Mouse (Mus musculus): Measurements from ENCODE around the gene Tmem30c. TPM values are rescaled to one million over a fixed set of nuclear protein-coding genes. Genes with fewer than 3 reads are reported as not detected.

Tmem30c gene
- polyA plus RNA-seq, 1 experiment from 2014 or later: 0.18 TPM

- H3K27ac ChIP-seq (replicated peaks; ENCODE audit: low read depth, low read length): no peak overlapping the region
- H3K9me3 ChIP-seq (ENCODE audit: control insufficient read depth, low read length): no peaks in the 10 kb centered on the region
- WGBS: 92% methylated on average over 31 of the region's 31 CpGs
- H3K4me1 ChIP-seq (ENCODE audit: control insufficient read depth, insufficient read depth, low read length): no peaks in the 10 kb centered on the region
- no peak overlapping the region for H3K4me3 ChIP-seq (replicated peaks; ENCODE audit: low read depth, low read length)
- H3K27me3 ChIP-seq (ENCODE audit: control insufficient read depth, insufficient read depth, low read length): no peaks in the 10 kb centered on the region
- no peak overlapping the region for H3K4me2 ChIP-seq (ENCODE audit: low read length)
- ATAC-seq (ENCODE audit: low FRiP score, low TSS enrichment): no peak
- H3K36me3 ChIP-seq (ENCODE audit: control insufficient read depth, insufficient read depth, low read length): no peaks in the 10 kb centered on the region
- DNase-seq: no peak
- no peak overlapping the region for H3K9ac ChIP-seq (replicated peaks; ENCODE audit: low read length)
These were observed 12.1 kb downstream of the Tmem30c start for GRCm38 (mm10) chr16:57280221-57281217.

GRCm38 (mm10) chr16:57278976-57279626 is 13.6 kb downstream of the Tmem30c start:
- H3K4me1 ChIP-seq (ENCODE audit: control insufficient read depth, insufficient read depth, low read length): no peaks in the 10 kb centered on the region
- H3K9me3 ChIP-seq (ENCODE audit: control insufficient read depth, low read length): no peaks in the 10 kb centered on the region
- no peak overlapping the region for H3K4me3 ChIP-seq (replicated peaks; ENCODE audit: low read depth, low read length)
- DNase-seq (no peak), ATAC-seq (ENCODE audit: low FRiP score, low TSS enrichment) (no peak)
- H3K27ac ChIP-seq (replicated peaks; ENCODE audit: low read depth, low read length): no peak overlapping the region
- 93% methylated on average over 10 of the region's 12 CpGs for WGBS
- H3K27me3 ChIP-seq (ENCODE audit: control insufficient read depth, insufficient read depth, low read length): no peaks in the 10 kb centered on the region
- no peak overlapping the region for H3K4me2 ChIP-seq (ENCODE audit: low read length)
- no peak overlapping the region for H3K9ac ChIP-seq (replicated peaks; ENCODE audit: low read length)
- H3K36me3 ChIP-seq (ENCODE audit: control insufficient read depth, insufficient read depth, low read length): no peaks in the 10 kb centered on the region

GRCm38 (mm10) chr16:57269751-57270150 is 22.9 kb downstream of the Tmem30c start:
- Histone ChIP-seq H3K4me1 (ENCODE audit: control insufficient read depth, insufficient read depth, low read length) (no peaks in the 10 kb centered on the region), H3K9me3 (ENCODE audit: control insufficient read depth, low read length) (no peaks in the 10 kb centered on the region), H3K9ac (replicated peaks; ENCODE audit: low read length) (no peak overlapping the region), H3K27ac (replicated peaks; ENCODE audit: low read depth, low read length) (no peak overlapping the region), H3K4me2 (ENCODE audit: low read length) (no peak overlapping the region), H3K27me3 (ENCODE audit: control insufficient read depth, insufficient read depth, low read length) (no peaks in the 10 kb centered on the region), H3K4me3 (replicated peaks; ENCODE audit: low read depth, low read length) (no peak overlapping the region), H3K36me3 (ENCODE audit: control insufficient read depth, insufficient read depth, low read length) (no peaks in the 10 kb centered on the region)
- DNase-seq (no peak), ATAC-seq (ENCODE audit: low FRiP score, low TSS enrichment) (no peak)
- WGBS: 95% methylated on average over 13 of the region's 13 CpGs

- 91% methylated on average over 14 of the region's 14 CpGs for WGBS
- ATAC-seq (ENCODE audit: low FRiP score, low TSS enrichment): no peak
These were observed 24.4 kb downstream of the Tmem30c start for GRCm38 (mm10) chr16:57268058-57268841.

GRCm38 (mm10) chr16:57267068-57267467 is 25.6 kb downstream of the Tmem30c start:
- ATAC-seq (ENCODE audit: low FRiP score, low TSS enrichment): no peak
- Histone ChIP-seq H3K9ac (replicated peaks; ENCODE audit: low read length) (no peak overlapping the region), H3K27ac (replicated peaks; ENCODE audit: low read depth, low read length) (no peak overlapping the region), H3K27me3 (ENCODE audit: control insufficient read depth, insufficient read depth, low read length) (no peaks in the 10 kb centered on the region), H3K4me3 (replicated peaks; ENCODE audit: low read depth, low read length) (no peak overlapping the region), H3K4me1 (ENCODE audit: control insufficient read depth, insufficient read depth, low read length) (no peaks in the 10 kb centered on the region), H3K9me3 (ENCODE audit: control insufficient read depth, low read length) (no peaks in the 10 kb centered on the region), H3K36me3 (ENCODE audit: control insufficient read depth, insufficient read depth, low read length) (no peaks in the 10 kb centered on the region), H3K4me2 (ENCODE audit: low read length) (no peak overlapping the region)
- WGBS: 35% methylated on average over 1 of the region's 1 CpGs
- peak; percentile 8 for DNase-seq

More at GRCm38 (mm10) chr16:57268058-57268841, 24.4 kb downstream of the Tmem30c start:
- Histone ChIP-seq H3K4me1 (ENCODE audit: control insufficient read depth, insufficient read depth, low read length) (no peaks in the 10 kb centered on the region), H3K27me3 (ENCODE audit: control insufficient read depth, insufficient read depth, low read length) (no peaks in the 10 kb centered on the region), H3K27ac (replicated peaks; ENCODE audit: low read depth, low read length) (no peak overlapping the region), H3K36me3 (ENCODE audit: control insufficient read depth, insufficient read depth, low read length) (no peaks in the 10 kb centered on the region), H3K4me3 (replicated peaks; ENCODE audit: low read depth, low read length) (no peak overlapping the region), H3K9ac (replicated peaks; ENCODE audit: low read length) (no peak overlapping the region), H3K4me2 (ENCODE audit: low read length) (no peak overlapping the region), H3K9me3 (ENCODE audit: control insufficient read depth, low read length) (no peaks in the 10 kb centered on the region)
- no peak for DNase-seq

- no peaks in the 10 kb centered on the region for H3K36me3 ChIP-seq (ENCODE audit: control insufficient read depth, insufficient read depth, low read length)
- no peak overlapping the region for H3K27ac ChIP-seq (replicated peaks; ENCODE audit: low read depth, low read length)
- no peak overlapping the region for H3K9ac ChIP-seq (replicated peaks; ENCODE audit: low read length)
- DNase-seq: no peak
- no peaks in the 10 kb centered on the region for H3K9me3 ChIP-seq (ENCODE audit: control insufficient read depth, low read length)
- H3K4me1 ChIP-seq (ENCODE audit: control insufficient read depth, insufficient read depth, low read length): no peaks in the 10 kb centered on the region
- H3K4me2 ChIP-seq (ENCODE audit: low read length): no peak overlapping the region
- no peak overlapping the region for H3K4me3 ChIP-seq (replicated peaks; ENCODE audit: low read depth, low read length)
- no peaks in the 10 kb centered on the region for H3K27me3 ChIP-seq (ENCODE audit: control insufficient read depth, insufficient read depth, low read length)
- 78% methylated on average over 10 of the region's 10 CpGs for whole genome bisulfite sequencing
- ATAC-seq (ENCODE audit: low FRiP score, low TSS enrichment): no peak
These were observed 32.5 kb downstream of the Tmem30c start for GRCm38 (mm10) chr16:57260152-57260551.

- Histone ChIP-seq H3K9ac (replicated peaks; ENCODE audit: low read length) (no peak overlapping the region), H3K4me3 (replicated peaks; ENCODE audit: low read depth, low read length) (no peak overlapping the region), H3K27me3 (ENCODE audit: control insufficient read depth, insufficient read depth, low read length) (no peaks in the 10 kb centered on the region), H3K4me2 (ENCODE audit: low read length) (no peak overlapping the region), H3K27ac (replicated peaks; ENCODE audit: low read depth, low read length) (no peak overlapping the region), H3K36me3 (ENCODE audit: control insufficient read depth, insufficient read depth, low read length) (no peaks in the 10 kb centered on the region), H3K4me1 (ENCODE audit: control insufficient read depth, insufficient read depth, low read length) (no peaks in the 10 kb centered on the region), H3K9me3 (ENCODE audit: control insufficient read depth, low read length) (no peaks in the 10 kb centered on the region)
- DNase-seq: no peak
- 85% methylated on average over 13 of the region's 13 CpGs for WGBS
- ATAC-seq (ENCODE audit: low FRiP score, low TSS enrichment): no peak
These were observed 33.1 kb downstream of the Tmem30c start for GRCm38 (mm10) chr16:57259356-57260083.

All from midbrain, embryonic 14.5 days (tissue).